Mouse (Mus musculus) kidney, postnatal 0 days (tissue): ENCODE measurements at regions not wholly inside any gene's neighbourhood (a gene's known extent, or its start where the extent isn't known, plus 50 kb on each side); places are given as distances from the start of the nearest gene placed in this dataset.

Experiments
- ATAC-seq: fragments of 200-750 bp; cut with Nextera tagmentation; replicated peaks from 2 replicates; pipeline ENCODE4 v1.8.0; 2017; ENCODE audit warnings: low read depth, moderate number of reproducible peaks, moderate TSS enrichment, moderate library complexity; ENCODE audit not compliant: low FRiP score
- DNase-seq: peaks from one replicate; pipeline ENCODE4 v3.0.0-alpha.2; 2016; ENCODE audit warnings: low spot score
- H3K27ac ChIP-seq: fragments of 300-500 bp; sonication (generic); 2 replicates; pipeline ENCODE4 v1.5.1; 2014; ENCODE audit warnings: mild to moderate bottlenecking
- H3K27me3 ChIP-seq: fragments of 300-500 bp; sonication (generic); 2 replicates; pipeline ENCODE4 v1.6.1; 2014; ENCODE audit warnings: low read length, mixed read lengths; ENCODE audit not compliant: insufficient read depth
- H3K36me3 ChIP-seq: fragments of 300-500 bp; sonication (generic); 2 replicates; pipeline ENCODE4 v1.6.1; 2014; ENCODE audit warnings: low read length, mixed read lengths; ENCODE audit not compliant: insufficient read depth
- H3K4me1 ChIP-seq: fragments of 300-500 bp; sonication (generic); replicated peaks from 2 replicates; pipeline ENCODE4 v1.6.1; 2014; ENCODE audit warnings: antibody characterized with exemption, low read length, mixed read lengths; ENCODE audit not compliant: insufficient read depth
- H3K4me2 ChIP-seq: fragments of 300-500 bp; sonication (generic); 2 replicates; pipeline ENCODE4 v1.6.1; 2014; ENCODE audit warnings: mild to moderate bottlenecking, low read length, moderate library complexity, mixed read lengths
- H3K4me3 ChIP-seq: fragments of 300-500 bp; sonication (generic); replicated peaks from 2 replicates; pipeline ENCODE4 v1.5.1; 2014; ENCODE audit warnings: low read depth, low read length
- H3K9ac ChIP-seq: fragments of 300-500 bp; sonication (generic); 2 replicates; pipeline ENCODE4 v1.6.1; 2014; ENCODE audit warnings: low read depth, low read length
- H3K9me3 ChIP-seq: fragments of 300-500 bp; sonication (generic); replicated peaks from 2 replicates; pipeline ENCODE4 v1.6.1; 2016; ENCODE audit warnings: low read length, inconsistent platforms, mixed read lengths
- CTCF ChIP-seq: IDR thresholded peaks from 2 replicates; pipeline ENCODE4 v1.5.1; 2016; ENCODE audit warnings: antibody characterized with exemption, low read depth, mild to moderate bottlenecking, moderate library complexity
- WGBS: fragments of 180-500 bp; shearing (Covaris S2); extraction: QIAGEN DNeasy Blood & Tissue Kit; methylation state at CpG from one replicate; pipeline ENCODE4 v1.1.7; 2014; 5-methylcytosine and 5-hydroxymethylcytosine counted together

- ATAC-seq (no peak), DNase-seq (no peak)
- Histone ChIP-seq H3K4me2 (no peak overlapping the region), H3K9me3 (no peaks in the 10 kb centered on the region), H3K4me1 (0 out of 2 replicates have a peak, but pooled peaks cover 5% of the 10 kb centered on the region), H3K9ac (no peak overlapping the region), H3K27me3 (no peaks in the 10 kb centered on the region), H3K4me3 (no peak overlapping the region), H3K36me3 (no peaks in the 10 kb centered on the region), H3K27ac (no peak overlapping the region)
- TF ChIP-seq CTCF: no peak
- 68% methylated on average over 2 of the region's 2 CpGs for WGBS
These were observed 182.7 kb upstream of the Mki67 start for GRCm38 (mm10) chr7:135898876-135899275.

GRCm38 (mm10) chr7:135899765-135900164, 183.6 kb upstream of the Mki67 start:
- DNase-seq: no peak
- Histone ChIP-seq H3K27ac (no peak overlapping the region), H3K27me3 (no peaks in the 10 kb centered on the region), H3K4me2 (no peak overlapping the region), H3K9ac (no peak overlapping the region), H3K36me3 (no peaks in the 10 kb centered on the region), H3K4me1 (0 out of 2 replicates have a peak, but pooled peaks cover 5% of the 10 kb centered on the region), H3K9me3 (no peaks in the 10 kb centered on the region), H3K4me3 (no peak overlapping the region)
- no peak for ATAC-seq
- WGBS: 89% methylated on average over 5 of the region's 5 CpGs
- TF ChIP-seq CTCF: no peak

DNA sequence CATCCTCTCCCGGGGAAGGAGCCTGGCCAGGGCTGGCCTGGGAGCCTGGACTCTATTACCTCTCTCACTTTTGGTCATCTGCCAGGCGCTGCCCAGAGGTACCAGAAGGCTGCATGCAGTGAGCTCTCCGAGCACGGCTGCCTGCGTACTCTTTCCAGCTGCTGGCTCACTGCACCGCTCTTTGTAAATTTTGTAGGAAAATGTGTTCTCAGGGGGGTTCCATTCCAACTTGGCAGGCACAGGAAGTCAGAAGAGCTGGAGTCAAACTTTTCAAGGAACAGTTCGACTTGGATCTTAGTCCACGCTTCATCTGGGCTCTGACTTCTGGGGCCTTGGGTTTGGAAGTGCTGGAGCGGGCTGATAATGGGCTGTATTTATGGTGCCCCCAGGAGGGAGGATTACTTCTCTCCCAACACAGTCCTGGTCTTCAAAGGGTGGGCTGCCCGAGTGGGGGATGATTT, 184.7 kb upstream of the Mki67 start:
- 0 out of 2 replicates have a peak, but pooled peaks cover 5% of the 10 kb centered on the region for H3K4me1 ChIP-seq
- no peak overlapping the region for H3K4me2 ChIP-seq
- ATAC-seq (no peak), DNase-seq (peak; percentile 27)
- no peak overlapping the region for H3K4me3 ChIP-seq
- no peak overlapping the region for H3K27ac ChIP-seq
- H3K9me3 ChIP-seq: no peaks in the 10 kb centered on the region
- no peak for TF ChIP-seq CTCF
- no peak overlapping the region for H3K9ac ChIP-seq
- H3K27me3 ChIP-seq: no peaks in the 10 kb centered on the region
- whole genome bisulfite sequencing: 17% methylated on average over 10 of the region's 10 CpGs
- H3K36me3 ChIP-seq: no peaks in the 10 kb centered on the region

DNA sequence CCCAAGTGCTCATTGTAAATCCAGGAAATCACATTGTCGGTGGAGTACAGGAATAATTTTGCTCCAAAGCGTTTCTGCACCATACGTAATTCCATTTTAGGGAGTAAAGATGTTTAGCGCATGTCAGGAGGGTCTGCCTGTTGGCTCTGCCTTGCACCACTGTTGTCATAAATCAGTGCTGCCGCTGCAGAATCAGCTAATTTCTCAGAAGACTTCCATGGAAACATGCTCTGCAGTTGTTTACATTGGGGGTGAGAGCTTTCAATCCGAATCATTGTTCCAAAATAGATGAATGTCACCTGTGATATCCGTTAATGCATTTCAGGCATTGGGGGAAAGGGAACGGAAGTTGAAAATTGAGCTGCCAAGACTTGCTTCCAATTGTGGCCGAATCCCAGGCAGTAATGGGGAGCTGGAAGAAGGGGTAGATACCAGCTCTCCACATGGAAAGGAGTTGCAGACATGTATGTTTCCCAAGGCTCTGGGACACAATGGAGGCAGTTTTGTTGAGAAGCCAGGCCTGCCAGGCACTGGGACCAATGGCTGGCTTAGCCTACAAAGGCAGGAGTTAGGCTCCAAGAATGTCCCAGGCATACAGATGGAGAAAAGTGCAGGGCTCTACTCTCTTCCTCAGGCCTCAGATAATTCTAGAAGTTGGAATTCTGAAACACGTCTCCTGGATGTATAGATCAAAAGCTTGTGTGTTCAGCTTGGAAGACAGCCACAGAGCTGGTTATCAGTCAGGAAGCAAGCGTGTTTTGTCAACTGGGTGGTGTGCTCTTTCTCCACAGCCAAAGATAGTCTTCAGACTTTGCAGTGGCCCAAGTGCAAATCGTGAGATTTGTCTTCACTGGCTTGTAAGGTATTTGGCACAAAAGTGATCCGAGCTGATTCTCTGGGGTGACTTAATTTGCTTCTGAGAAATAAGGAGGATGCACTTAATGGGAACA, 186.2 kb upstream of the Mki67 start:
- Histone ChIP-seq H3K4me3 (no peak overlapping the region), H3K36me3 (no peaks in the 10 kb centered on the region), H3K9ac (no peak overlapping the region), H3K9me3 (no peaks in the 10 kb centered on the region), H3K27me3 (no peaks in the 10 kb centered on the region), H3K4me1 (0 out of 2 replicates have a peak, but pooled peaks cover 5% of the 10 kb centered on the region), H3K27ac (no peak overlapping the region), H3K4me2 (no peak overlapping the region)
- no peak for TF ChIP-seq CTCF
- 40% methylated on average over 13 of the region's 13 CpGs for WGBS
- DNase-seq (peak; percentile 16), ATAC-seq (no peak)

DNA sequence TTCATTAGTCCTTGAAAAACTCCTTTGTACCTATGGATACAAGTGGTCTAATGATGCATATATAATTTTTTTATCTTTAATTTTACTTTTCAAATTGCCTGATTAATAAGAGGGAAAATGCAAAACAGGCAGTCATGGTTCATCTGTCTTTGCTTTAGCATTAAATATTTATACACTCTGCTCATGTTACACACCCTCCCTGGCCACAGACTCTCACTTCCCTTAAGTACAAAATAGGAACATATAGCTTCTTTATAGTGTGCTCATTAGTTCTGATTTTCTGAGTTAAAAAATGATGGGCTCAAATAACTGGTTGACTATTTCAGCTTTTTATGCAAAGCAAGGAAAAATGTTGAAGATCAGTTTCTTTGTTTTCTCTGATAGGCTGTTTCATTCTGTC, 195.2 kb upstream of the Mki67 start:
- no peak overlapping the region for H3K27ac ChIP-seq
- no peak overlapping the region for H3K4me3 ChIP-seq
- no peaks in the 10 kb centered on the region for H3K36me3 ChIP-seq
- H3K9ac ChIP-seq: no peak overlapping the region
- no peak for ATAC-seq
- H3K4me2 ChIP-seq: no peak overlapping the region
- no peaks in the 10 kb centered on the region for H3K27me3 ChIP-seq
- no peak for DNase-seq
- no peaks in the 10 kb centered on the region for H3K9me3 ChIP-seq
- H3K4me1 ChIP-seq: no peaks in the 10 kb centered on the region
- TF ChIP-seq CTCF: no peak

GRCm38 (mm10) chr7:135913923-135914634, 197.9 kb upstream of the Mki67 start:
- no peak overlapping the region for H3K27ac ChIP-seq
- WGBS: 80% methylated on average over 3 of the region's 3 CpGs

More at GRCm38 (mm10) chr7:135913923-135914634, 197.9 kb upstream of the Mki67 start:
- no peak overlapping the region for H3K9ac ChIP-seq
- no peaks in the 10 kb centered on the region for H3K4me1 ChIP-seq
- no peaks in the 10 kb centered on the region for H3K36me3 ChIP-seq
- ATAC-seq (no peak), DNase-seq (no peak)
- H3K27me3 ChIP-seq: no peaks in the 10 kb centered on the region
- no peak for TF ChIP-seq CTCF
- no peak overlapping the region for H3K4me2 ChIP-seq
- H3K9me3 ChIP-seq: no peaks in the 10 kb centered on the region
- H3K4me3 ChIP-seq: no peak overlapping the region
